Mouse (Mus musculus) Muller cell, postnatal 12 days (primary cell): ENCODE data around the gene Morc2b.
"Not testable (repeated sequence)": the region's sequence is repeated elsewhere in the genome, so short reads cannot be mapped to it uniquely, and the experiment has no call there.

Experiments
- DNase-seq: peaks from one replicate; pipeline ENCODE4 v3.0.0-alpha.2; 2015; ENCODE audit errors: inconsistent ontology term

Morc2b gene

DNA sequence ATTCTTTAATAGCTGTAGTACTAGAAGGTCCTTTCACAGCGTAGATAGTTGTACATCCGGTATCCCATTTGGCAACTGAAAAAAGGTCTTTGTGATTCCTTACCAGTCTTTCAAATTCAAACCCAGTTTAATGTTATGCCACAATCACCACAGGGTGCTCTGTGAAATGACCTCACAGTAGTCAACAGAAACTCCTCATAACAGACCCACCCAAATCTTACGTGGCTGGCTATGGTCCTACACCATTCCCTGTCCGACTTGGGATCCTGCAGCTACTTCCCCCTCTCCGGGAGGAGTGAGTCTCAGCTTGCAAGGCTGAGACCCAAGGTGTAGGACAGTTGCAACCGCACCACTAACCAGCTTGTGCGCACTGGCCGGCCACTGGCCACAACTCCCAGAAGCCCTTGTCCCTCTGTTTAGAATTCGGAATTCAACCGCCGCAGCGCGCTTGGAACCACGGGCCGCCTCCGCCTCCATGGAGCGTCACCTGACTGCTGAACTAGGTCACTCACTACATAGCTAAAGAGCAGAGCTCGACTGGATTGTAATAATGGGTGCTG, at the start of gene Morc2b:
TSS of gene Morc2b (minus strand) at position 423 of the 560 bp plus-strand sequence.
- DNase-seq = no peak

DNA sequence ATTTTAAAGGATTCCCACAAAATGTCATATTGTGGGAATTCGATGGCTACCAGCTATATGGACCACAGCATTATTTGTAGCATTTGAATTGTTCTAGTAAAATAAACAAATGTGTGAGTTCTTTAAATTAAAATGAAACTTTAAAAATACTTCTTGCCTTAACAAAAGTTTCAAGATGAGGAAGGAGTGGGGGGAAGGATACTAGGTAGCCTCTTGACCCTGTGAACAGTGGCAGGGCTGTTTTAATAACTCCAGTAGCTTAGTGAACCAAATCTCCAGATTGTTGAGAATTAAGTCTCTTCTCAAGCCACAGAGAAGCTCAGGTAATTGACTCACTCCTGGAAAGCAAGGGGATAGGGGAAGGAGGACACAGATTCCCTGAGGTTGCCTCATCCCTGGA, 28.7 kb upstream of the Morc2b start, which contains the start of gene Olfr55:
TSS of gene Olfr55 (plus strand) at position 301 of the 400 bp plus-strand sequence.
- not testable (repeated sequence) for DNase-seq

DNA sequence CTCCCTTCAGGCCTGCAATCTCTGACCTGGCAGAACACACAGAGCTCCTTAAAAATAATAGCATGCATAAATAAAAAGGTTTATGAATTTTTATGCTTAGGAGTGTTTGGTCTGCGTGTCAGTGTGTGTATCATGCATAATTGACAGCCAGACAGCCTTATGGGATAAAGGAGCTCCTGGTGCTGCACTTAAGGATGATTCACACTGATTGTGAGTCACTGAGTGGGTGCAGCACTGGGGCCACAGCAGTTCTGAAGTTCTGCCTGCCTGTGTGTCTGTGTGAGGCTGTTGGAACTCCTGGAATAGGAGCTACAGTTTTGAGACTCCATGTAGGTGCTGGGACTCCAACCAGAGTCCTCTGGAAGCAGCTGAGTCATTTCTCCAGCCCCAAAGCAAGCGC, 13.2 kb downstream of the Morc2b start:
- DNase-seq = no peak

DNA sequence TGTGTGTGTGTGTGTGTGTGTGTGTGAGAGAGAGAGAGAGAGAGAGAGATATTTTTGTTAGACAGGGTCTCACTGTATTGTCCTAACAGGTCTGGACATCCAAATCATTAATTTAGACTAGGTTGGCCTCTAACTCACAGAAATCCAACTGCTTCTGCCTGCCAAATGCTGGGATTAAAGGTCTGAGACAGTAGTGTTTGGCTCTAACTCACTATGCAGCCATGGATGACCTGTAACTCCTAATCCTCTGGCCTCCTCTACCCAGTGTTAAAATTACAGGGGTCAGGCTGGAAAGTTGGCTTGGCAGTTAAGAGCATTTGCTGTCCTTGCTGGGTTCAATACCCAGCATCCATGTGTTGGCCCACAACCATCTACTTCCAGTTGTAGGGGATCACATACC, 14.9 kb downstream of the Morc2b start:
- DNase-seq = no peak

DNA sequence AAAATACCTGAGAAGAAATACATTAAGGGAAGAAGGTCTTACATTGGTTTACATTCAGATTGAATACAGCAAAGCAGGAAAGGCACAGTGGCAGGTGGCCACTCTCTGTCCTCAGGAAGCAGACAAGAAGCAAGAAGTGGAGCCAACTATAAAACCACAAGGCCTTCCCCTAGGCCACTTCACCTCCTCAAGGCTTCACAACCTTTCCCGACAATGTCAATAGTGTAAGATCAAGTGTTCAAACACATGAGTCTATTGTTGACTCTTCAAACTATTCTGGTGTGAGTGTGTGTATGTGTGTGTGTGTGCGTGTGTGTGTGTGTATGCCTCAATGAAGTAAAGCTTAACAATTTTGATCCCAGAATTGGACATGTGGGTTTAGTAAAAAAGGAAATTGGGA, 42.1 kb downstream of the Morc2b start:
- no peak for DNase-seq

DNA sequence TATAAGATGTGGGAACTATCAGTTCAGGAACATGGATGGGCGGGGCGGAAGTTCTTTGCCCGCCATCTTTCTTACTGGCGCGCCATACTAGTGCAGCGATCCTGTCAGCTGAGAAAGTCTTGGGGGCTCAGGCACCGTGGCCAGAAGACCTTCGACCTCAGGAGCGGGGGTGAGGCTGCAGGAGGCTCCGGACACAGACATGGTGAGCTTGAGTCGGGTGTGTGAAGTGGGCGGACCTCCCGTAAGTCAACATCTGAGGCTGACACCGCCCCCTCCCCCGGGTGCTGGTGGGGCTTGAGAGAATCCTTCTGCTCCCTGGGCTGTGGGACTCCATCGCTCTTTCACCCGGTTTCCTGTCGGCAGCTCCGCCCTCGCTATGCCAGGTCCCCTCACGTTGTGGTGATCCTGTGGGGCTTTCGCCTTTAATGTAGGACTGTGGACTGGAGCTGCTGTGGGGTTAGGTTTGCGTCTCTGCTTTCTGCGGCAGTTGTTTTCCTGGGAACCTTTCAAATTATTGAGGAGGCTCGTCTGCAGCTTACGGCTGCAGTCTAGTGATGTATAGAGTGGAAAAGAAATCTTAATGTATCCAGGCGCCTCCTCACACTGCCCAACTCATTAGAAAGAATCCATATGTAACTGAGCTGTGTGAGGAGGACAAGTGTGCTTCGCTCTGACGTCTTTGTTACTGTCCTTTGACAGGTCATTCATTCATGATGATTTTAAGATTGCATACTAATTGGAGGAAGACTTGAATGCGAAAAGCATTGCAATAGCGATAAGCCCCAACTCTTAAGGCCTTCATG, 46.9 kb downstream of the Morc2b start:
- DNase-seq = peak; percentile 78

DNA sequence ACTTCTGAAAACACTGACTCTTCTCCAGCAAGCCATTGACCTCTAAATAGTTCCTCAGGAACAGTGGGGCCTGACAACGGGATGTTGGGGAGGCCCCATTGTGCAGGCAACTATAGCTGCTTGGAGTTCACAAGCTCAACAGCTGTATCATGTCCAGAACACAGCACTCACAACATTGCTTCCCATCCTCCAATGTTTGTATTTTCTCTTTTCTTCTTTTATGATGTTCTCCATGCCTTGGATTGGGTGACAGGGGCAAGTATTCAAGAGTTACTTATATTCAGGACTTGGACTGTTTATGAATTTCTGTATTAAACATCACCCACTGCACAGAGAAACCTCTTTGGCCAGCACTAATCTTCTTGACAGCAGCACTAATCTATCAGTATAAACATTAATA, 47.9 kb downstream of the Morc2b start:
- no peak for DNase-seq

DNA sequence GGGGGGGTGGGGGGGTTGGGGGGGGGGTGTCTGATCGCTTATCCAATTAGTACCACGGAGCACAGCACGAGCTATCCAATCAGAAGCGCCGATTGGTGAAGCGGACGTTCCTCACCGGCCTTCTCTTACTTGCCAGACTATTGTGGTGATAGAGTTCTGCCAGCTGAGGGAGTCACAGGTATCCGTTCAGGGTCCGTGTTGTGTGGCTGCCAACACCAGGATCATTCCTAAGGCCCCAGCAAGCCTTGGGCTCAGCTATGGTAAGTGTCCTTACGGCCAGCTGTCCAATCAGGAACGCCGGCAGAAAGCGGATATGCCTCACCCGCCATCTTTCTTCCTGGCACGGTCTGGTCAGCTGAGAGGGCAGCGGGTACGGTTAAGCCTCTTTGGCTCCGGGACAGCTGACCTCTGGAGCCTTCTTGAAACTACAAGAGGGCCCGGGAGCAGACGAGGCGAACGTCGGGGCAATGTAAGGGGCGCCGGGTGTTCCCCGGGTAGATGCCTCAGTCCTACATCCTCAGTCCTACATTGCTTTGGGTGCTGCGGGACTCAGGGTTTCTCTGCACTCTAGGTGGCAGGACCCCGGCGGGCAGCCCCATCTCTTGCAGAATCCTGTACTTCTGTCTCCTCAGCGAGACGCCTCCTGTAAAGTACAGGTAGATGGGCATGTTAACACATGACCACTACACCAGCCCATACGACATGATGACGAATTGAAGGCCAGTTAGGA, 50.1 kb downstream of the Morc2b start, which contains the start of gene Zfp563:
TSS of gene Zfp563 (plus strand) at position 91 of the 730 bp plus-strand sequence.
- DNase-seq = peak; percentile 94

DNA sequence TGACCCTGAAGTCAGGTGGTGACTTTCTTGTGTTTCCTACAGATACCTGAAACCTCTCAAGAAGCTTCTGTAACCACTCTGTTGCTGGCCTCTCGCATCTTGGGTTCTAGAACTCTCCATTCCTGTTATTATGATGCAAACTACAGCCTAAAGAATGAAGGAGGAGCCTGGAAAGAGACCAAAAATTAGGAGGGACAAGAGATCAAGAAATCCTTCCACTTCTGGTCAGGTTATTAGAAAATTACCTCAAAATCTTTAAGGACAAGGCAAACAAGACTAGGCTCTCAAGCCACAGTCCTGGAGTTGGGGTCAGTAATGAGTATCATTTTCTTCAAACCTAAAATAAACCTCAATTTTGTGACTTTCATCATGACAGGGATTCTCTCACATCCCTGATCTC, 71.5 kb downstream of the Morc2b start, which contains the start of gene 4921501E09Rik:
TSS of gene 4921501E09Rik (minus strand) at position 101 of the 400 bp plus-strand sequence.
- DNase-seq = no peak
